9 mouse cellular contexts compared by ENCODE assay signal in genomic region chr5:99891516-99892441, GRCm38 (mm10). TPM values are rescaled to one million over a fixed set of nuclear protein-coding genes. Genes with fewer than 3 reads are reported as not detected.
DNase-seq lines count a peak whose midpoint lies in the region; ATAC-seq and TF ChIP-seq lines count a peak whose summit lies in the region.
"Had no signal": no experiment of that assay in that cellular context is flagged by ENCODE, and none has a peak within 500 bp of the region (broad histone marks: within the 10 kb centered on the region; RNA-seq: fewer than 3 reads in every experiment).

No protein-coding gene starts in this region.

- no peak overlapping the region for H3K4me2 ChIP-seq in forebrain, embryonic 14.5 days (ENCODE audit: low read length)
- no peak overlapping the region for H3K4me2 ChIP-seq in kidney, postnatal 0 days (ENCODE audit: low read length)
- H3K4me2 ChIP-seq in limb, embryonic 14.5 days (replicated peaks; ENCODE audit: low read depth, low read length, severe bottlenecking): no peak overlapping the region
- H3K4me2 ChIP-seq: limb, embryonic 15.5 days had no signal

- WGBS in forebrain, embryonic 14.5 days: 67% methylated on average over 12 of the region's 12 CpGs
- WGBS in kidney, postnatal 0 days: 46% methylated on average over 12 of the region's 12 CpGs
- WGBS in limb, embryonic 14.5 days: 59% methylated on average over 12 of the region's 12 CpGs

- intact Hi-C loops in heart, postnatal 25 days (cut with DNase I): loop anchor here (5.0 kb wide), 1 partner anchor 294 kb away; no protein-coding TSS in a partner anchor

- no peak overlapping the region for H3K4me3 ChIP-seq in forebrain, embryonic 14.5 days (ENCODE audit: low read depth, low read length)
- no peak overlapping the region for H3K4me3 ChIP-seq in kidney, postnatal 0 days (replicated peaks; ENCODE audit: low read depth, low read length)
- no peak overlapping the region for H3K4me3 ChIP-seq in limb, embryonic 14.5 days (replicated peaks; ENCODE audit: low read length)
- H3K4me3 ChIP-seq: limb, embryonic 15.5 days had no signal

- no peaks in the 10 kb centered on the region for H3K27me3 ChIP-seq in forebrain, embryonic 14.5 days (replicated peaks; ENCODE audit: control insufficient read depth, insufficient read depth, low read length)
- H3K27me3 ChIP-seq in kidney, postnatal 0 days (ENCODE audit: insufficient read depth, low read length): no peaks in the 10 kb centered on the region
- H3K27me3 ChIP-seq in limb, embryonic 14.5 days (ENCODE audit: control insufficient read depth, insufficient read depth, low read length): no peaks in the 10 kb centered on the region
- H3K27me3 ChIP-seq: limb, embryonic 15.5 days had no signal

- H3K4me1 ChIP-seq in forebrain, embryonic 14.5 days (ENCODE audit: control insufficient read depth, insufficient read depth, low read length): no peaks in the 10 kb centered on the region
- no peaks in the 10 kb centered on the region for H3K4me1 ChIP-seq in kidney, postnatal 0 days (replicated peaks; ENCODE audit: insufficient read depth, low read length)
- H3K4me1 ChIP-seq in limb, embryonic 14.5 days (ENCODE audit: control insufficient read depth, insufficient read depth, low read length): no peaks in the 10 kb centered on the region
- H3K4me1 ChIP-seq: limb, embryonic 15.5 days had no signal

- H3K9me3 ChIP-seq in forebrain, embryonic 14.5 days (replicated peaks; ENCODE audit: control insufficient read depth, low read length): no peaks in the 10 kb centered on the region
- H3K9me3 ChIP-seq in kidney, postnatal 0 days (replicated peaks; ENCODE audit: low read length): no peaks in the 10 kb centered on the region
- H3K9me3 ChIP-seq in limb, embryonic 14.5 days (ENCODE audit: control insufficient read depth, low read length): no peaks in the 10 kb centered on the region
- H3K9me3 ChIP-seq: limb, embryonic 15.5 days had no signal

- ATAC-seq in forebrain, embryonic 14.5 days: peak; percentile 72
- ATAC-seq in kidney, postnatal 0 days (replicated peaks; ENCODE audit: low FRiP score, low read depth): no peak
- ATAC-seq in limb, embryonic 14.5 days (ENCODE audit: low FRiP score, low read depth): no peak

- H3K27ac ChIP-seq in forebrain, embryonic 14.5 days (ENCODE audit: low read depth, low read length): no peak overlapping the region
- no peak overlapping the region for H3K27ac ChIP-seq in kidney, postnatal 0 days
- no peak overlapping the region for H3K27ac ChIP-seq in limb, embryonic 14.5 days (replicated peaks; ENCODE audit: low read depth, low read length)
- H3K27ac ChIP-seq: limb, embryonic 15.5 days had no signal

- TF ChIP-seq CTCF in kidney, postnatal 0 days (IDR thresholded peaks at IDR 0.05; ENCODE audit: low read depth): peak; percentile 76

- DNase-seq in heart, adult 11 months: peak; percentile 70
- DNase-seq in heart, postnatal 25 days (ENCODE audit: low spot score): no peak
- DNase-seq in brain, embryonic 18.5 days (ENCODE audit: low read depth, low spot score): peak; percentile 62
- DNase-seq in forebrain, embryonic 14.5 days (ENCODE audit: low spot score): peak; percentile 90
- DNase-seq in kidney, postnatal 0 days (ENCODE audit: low spot score): peak; percentile 75
- DNase-seq in limb, embryonic 14.5 days (ENCODE audit: low spot score): peak; percentile 70
- DNase-seq in ovary, postnatal 14 days (ENCODE audit: low spot score): peak; percentile 9
- no peak for DNase-seq in MN1 (ENCODE audit: low spot score)

- no peak for TF ChIP-seq POLR2A in limb, embryonic 14.5 days (IDR thresholded peaks at IDR 0.05; ENCODE audit: borderline replicate concordance, extremely low read depth, insufficient read depth, insufficient read length)

- no peak overlapping the region for H3K9ac ChIP-seq in forebrain, embryonic 14.5 days (ENCODE audit: low read length)
- H3K9ac ChIP-seq in kidney, postnatal 0 days (ENCODE audit: low read depth, low read length): no peak overlapping the region
- H3K9ac ChIP-seq in limb, embryonic 14.5 days (ENCODE audit: low read depth, low read length, severe bottlenecking): no peak overlapping the region
- H3K9ac ChIP-seq: limb, embryonic 15.5 days had no signal

- no peaks in the 10 kb centered on the region for H3K36me3 ChIP-seq in forebrain, embryonic 14.5 days (ENCODE audit: control insufficient read depth, insufficient read depth, low read length)
- no peaks in the 10 kb centered on the region for H3K36me3 ChIP-seq in kidney, postnatal 0 days (ENCODE audit: insufficient read depth, low read length)
- H3K36me3 ChIP-seq in limb, embryonic 14.5 days (ENCODE audit: control insufficient read depth, insufficient read depth, low read length): no peaks in the 10 kb centered on the region
- H3K36me3 ChIP-seq: limb, embryonic 15.5 days had no signal

RNA-seq across cellular contexts. Expression of gene Vamp9, which starts 14.3 kb away (rescaled TPM):
- not detected for total RNA-seq in heart, postnatal 25 days (2021)
- 0.75 and 0.83 TPM in 2 replicates for polyA plus RNA-seq in forebrain, embryonic 14.5 days (2014; fragmentation: Nextera tagmentation; extraction: Ambion mirVana)
- polyA plus RNA-seq in kidney, postnatal 0 days (2015; fragmentation: Nextera tagmentation; extraction: Ambion mirVana): 0.25 and 0.65 TPM in 2 replicates
- polyA plus RNA-seq in limb, embryonic 14.5 days (2012; rRNA removed): 0.10 and 0.19 TPM in 2 replicates
- not detected in 2 replicates for polyA plus RNA-seq in limb, embryonic 14.5 days (2014; fragmentation: Nextera tagmentation; extraction: Ambion mirVana)

Comparison
In these comparisons a context has a peak if more than half of its experiments do, and no peak if none do; other contexts are left out.
1. DNase-seq: peak in heart, adult 11 months (single experiment), brain, embryonic 18.5 days (single experiment), forebrain, embryonic 14.5 days (single experiment), kidney, postnatal 0 days (single experiment), limb, embryonic 14.5 days (single experiment) and ovary, postnatal 14 days (single experiment); none in heart, postnatal 25 days (single experiment) and MN1 (single experiment).